Mouse (Mus musculus): ENCODE measurements around the gene Ghrl. TPM values are rescaled to one million over a fixed set of nuclear protein-coding genes. Genes with fewer than 3 reads are reported as not detected.
"Not testable (repeated sequence)": the region's sequence is repeated elsewhere in the genome, so short reads cannot be mapped to it uniquely, and the experiment has no call there.

Ghrl gene
- total and polyA plus RNA-seq, 2 experiments from 2014 or later: 0.51 TPM; not detected in 1

GRCm38 (mm10) chr6:113728181-113728580 lies 8.5 kb upstream of the Ghrl start:
- Histone ChIP-seq H3K4me3 (ENCODE audit: low read length) (no peak overlapping the region), H3K9me3 (ENCODE audit: low read length) (no peaks in the 10 kb centered on the region), H3K4me2 (ENCODE audit: low read depth, low read length) (no peak overlapping the region), H3K27me3 (ENCODE audit: insufficient read depth, low read length) (no peaks in the 10 kb centered on the region), H3K36me3 (ENCODE audit: insufficient read depth, low read length) (peaks cover 59% of the 10 kb centered on the region), H3K4me1 (ENCODE audit: insufficient read depth, low read length) (no peaks in the 10 kb centered on the region), H3K27ac (no peak overlapping the region), H3K9ac (replicated peaks; ENCODE audit: low read length) (no peak overlapping the region)
- no peak for DNase-seq (ENCODE audit: low spot score)
- ATAC-seq: no peak
- 90% methylated on average over 7 of the region's 7 CpGs for WGBS
- no peak for TF ChIP-seq CTCF (IDR thresholded peaks at IDR 0.05; ENCODE audit: low read depth)

GRCm38 (mm10) chr6:113721061-113721460 lies 1.4 kb upstream of the Ghrl start:
- WGBS: 95% methylated on average over 4 of the region's 4 CpGs
- Histone ChIP-seq H3K4me3 (ENCODE audit: low read length) (no peak overlapping the region), H3K36me3 (ENCODE audit: insufficient read depth, low read length) (peaks cover 46% of the 10 kb centered on the region), H3K9me3 (ENCODE audit: low read length) (no peaks in the 10 kb centered on the region), H3K4me2 (ENCODE audit: low read depth, low read length) (no peak overlapping the region), H3K27me3 (ENCODE audit: insufficient read depth, low read length) (no peaks in the 10 kb centered on the region), H3K27ac (no peak overlapping the region), H3K9ac (replicated peaks; ENCODE audit: low read length) (no peak overlapping the region), H3K4me1 (ENCODE audit: insufficient read depth, low read length) (no peaks in the 10 kb centered on the region)
- ATAC-seq (no peak), DNase-seq (ENCODE audit: low spot score) (no peak)
- TF ChIP-seq CTCF (IDR thresholded peaks at IDR 0.05; ENCODE audit: low read depth): no peak

GRCm38 (mm10) chr6:113717541-113717940 lies 2.1 kb downstream of the Ghrl start:
- no peak overlapping the region for H3K9ac ChIP-seq (replicated peaks; ENCODE audit: low read length)
- TF ChIP-seq CTCF (IDR thresholded peaks at IDR 0.05; ENCODE audit: low read depth): no peak
- WGBS: 92% methylated on average over 3 of the region's 3 CpGs
- H3K9me3 ChIP-seq (ENCODE audit: low read length): no peaks in the 10 kb centered on the region
- no peak overlapping the region for H3K4me2 ChIP-seq (ENCODE audit: low read depth, low read length)
- peaks cover 60% of the 10 kb centered on the region for H3K36me3 ChIP-seq (ENCODE audit: insufficient read depth, low read length)
- no peak overlapping the region for H3K4me3 ChIP-seq (ENCODE audit: low read length)
- no peak for DNase-seq (ENCODE audit: low spot score)
- H3K27me3 ChIP-seq (ENCODE audit: insufficient read depth, low read length): no peaks in the 10 kb centered on the region
- ATAC-seq: no peak
- H3K4me1 ChIP-seq (ENCODE audit: insufficient read depth, low read length): no peaks in the 10 kb centered on the region
- no peak overlapping the region for H3K27ac ChIP-seq

GRCm38 (mm10) chr6:113714797-113715196 lies 4.9 kb downstream of the Ghrl start:
- Histone ChIP-seq H3K4me2 (ENCODE audit: low read depth, low read length) (no peak overlapping the region), H3K36me3 (ENCODE audit: insufficient read depth, low read length) (peaks cover 64% of the 10 kb centered on the region), H3K4me1 (ENCODE audit: insufficient read depth, low read length) (no peaks in the 10 kb centered on the region), H3K9ac (replicated peaks; ENCODE audit: low read length) (no peak overlapping the region), H3K27ac (no peak overlapping the region), H3K27me3 (ENCODE audit: insufficient read depth, low read length) (no peaks in the 10 kb centered on the region), H3K4me3 (ENCODE audit: low read length) (no peak overlapping the region), H3K9me3 (ENCODE audit: low read length) (no peaks in the 10 kb centered on the region)
- TF ChIP-seq CTCF (IDR thresholded peaks at IDR 0.05; ENCODE audit: low read depth): no peak
- ATAC-seq: no peak
- DNase-seq (ENCODE audit: low spot score): no peak
- 85% methylated on average over 1 of the region's 1 CpGs for WGBS

- peaks cover 67% of the 10 kb centered on the region for H3K36me3 ChIP-seq (ENCODE audit: insufficient read depth, low read length)
- no peaks in the 10 kb centered on the region for H3K27me3 ChIP-seq (ENCODE audit: insufficient read depth, low read length)
- no peaks in the 10 kb centered on the region for H3K9me3 ChIP-seq (ENCODE audit: low read length)
- H3K27ac ChIP-seq: no peak overlapping the region
- 94% methylated on average over 2 of the region's 2 CpGs for WGBS
- H3K4me1 ChIP-seq (ENCODE audit: insufficient read depth, low read length): no peaks in the 10 kb centered on the region
- DNase-seq (ENCODE audit: low spot score): no peak
- TF ChIP-seq CTCF (IDR thresholded peaks at IDR 0.05; ENCODE audit: low read depth): no peak
- ATAC-seq: no peak
- no peak overlapping the region for H3K4me3 ChIP-seq (ENCODE audit: low read length)
- H3K4me2 ChIP-seq (ENCODE audit: low read depth, low read length): no peak overlapping the region
- H3K9ac ChIP-seq (replicated peaks; ENCODE audit: low read length): no peak overlapping the region
Observed at GRCm38 (mm10) chr6:113714276-113714675, 5.4 kb downstream of the Ghrl start.

- H3K27me3 ChIP-seq (ENCODE audit: insufficient read depth, low read length); H3K4me2 ChIP-seq (ENCODE audit: low read depth, low read length); ATAC-seq; H3K9ac ChIP-seq (replicated peaks; ENCODE audit: low read length); H3K4me3 ChIP-seq (ENCODE audit: low read length); DNase-seq (ENCODE audit: low spot score); H3K9me3 ChIP-seq (ENCODE audit: low read length); H3K27ac ChIP-seq; H3K4me1 ChIP-seq (ENCODE audit: insufficient read depth, low read length): not testable (repeated sequence)
- WGBS: 96% methylated on average over 5 of the region's 5 CpGs
- H3K36me3 ChIP-seq (ENCODE audit: insufficient read depth, low read length): peaks cover 68% of the 10 kb centered on the region
Observed at GRCm38 (mm10) chr6:113713389-113713788, 6.3 kb downstream of the Ghrl start.

- no peaks in the 10 kb centered on the region for H3K27me3 ChIP-seq (ENCODE audit: insufficient read depth, low read length)
- DNase-seq (ENCODE audit: low spot score) (no peak), ATAC-seq (no peak)
- H3K36me3 ChIP-seq (ENCODE audit: insufficient read depth, low read length): peaks cover 73% of the 10 kb centered on the region
- H3K4me3 ChIP-seq (ENCODE audit: low read length): no peak overlapping the region
- no peak for TF ChIP-seq CTCF (IDR thresholded peaks at IDR 0.05; ENCODE audit: low read depth)
- no peaks in the 10 kb centered on the region for H3K9me3 ChIP-seq (ENCODE audit: low read length)
- H3K4me1 ChIP-seq (ENCODE audit: insufficient read depth, low read length): no peaks in the 10 kb centered on the region
- no peak overlapping the region for H3K9ac ChIP-seq (replicated peaks; ENCODE audit: low read length)
- 97% methylated on average over 3 of the region's 3 CpGs for WGBS
- H3K4me2 ChIP-seq (ENCODE audit: low read depth, low read length): no peak overlapping the region
- no peak overlapping the region for H3K27ac ChIP-seq
Observed at GRCm38 (mm10) chr6:113712718-113713117, 7.0 kb downstream of the Ghrl start.
